Mouse (Mus musculus): ENCODE measurements around the gene Acoxl.

GRCm38 (mm10) chr2:128073603-128074002 lies 234.9 kb downstream of the Acoxl start:
- TF ChIP-seq CTCF (IDR thresholded peaks at IDR 0.05; ENCODE audit: borderline replicate concordance, insufficient read depth, low read length) (no peak), POLR2A (IDR thresholded peaks at IDR 0.05; ENCODE audit: low read depth, low read length) (no peak)
